In genomic region chr2:109675051-109675450, GRCm38 (mm10) we compare ENCODE assay signal across 12 mouse cellular contexts. TPM values are rescaled to one million over a fixed set of nuclear protein-coding genes. Genes with fewer than 3 reads are reported as not detected.
A peak's percentile ranks its signal among the peaks of the same experiment; 100 is the strongest.
DNase-seq lines count a peak whose midpoint lies in the region; ATAC-seq lines count a peak whose summit lies in the region.
"Had no signal": no experiment of that assay in that cellular context is flagged by ENCODE, and none has a peak within 500 bp of the region (broad histone marks: within the 10 kb centered on the region; RNA-seq: fewer than 3 reads in every experiment).

No protein-coding gene starts in this region.

- WGBS in forebrain, embryonic 13.5 days: 6% methylated on average over 11 of the region's 11 CpGs
- WGBS in hindbrain, embryonic 16.5 days: 6% methylated on average over 11 of the region's 11 CpGs
- 9% methylated on average over 11 of the region's 11 CpGs for WGBS in neural tube, embryonic 14.5 days
- 9% methylated on average over 11 of the region's 11 CpGs for WGBS in heart, embryonic 12.5 days

- peak; percentile 24 for DNase-seq in retina, postnatal 1 day
- no peak for DNase-seq in retina, embryonic 14.5 days (ENCODE audit: low spot score)
- DNase-seq in left cerebral cortex, postnatal 10 days (ENCODE audit: extremely low spot score in 1 of 2, low spot score in 2 of 2): no peak
- no peak for DNase-seq in heart, postnatal 4 days
- DNase-seq: gastrocnemius, adult 2 months had no signal

- intact Hi-C loops in left cerebral cortex, postnatal 10 days (cut with DNase I): loop anchor here (10.0 kb wide), 1 partner anchor 400 kb away; no protein-coding TSS in a partner anchor

- no peaks in the 10 kb centered on the region for H3K36me3 ChIP-seq in forebrain, embryonic 13.5 days (ENCODE audit: poor library complexity, severe bottlenecking)
- H3K36me3 ChIP-seq in hindbrain, embryonic 16.5 days (ENCODE audit: control insufficient read depth, insufficient read depth, low read length): no peaks in the 10 kb centered on the region
- no peaks in the 10 kb centered on the region for H3K36me3 ChIP-seq in neural tube, embryonic 14.5 days (ENCODE audit: control insufficient read depth, insufficient read depth, low read length)
- no peaks in the 10 kb centered on the region for H3K36me3 ChIP-seq in heart, embryonic 12.5 days
- H3K36me3 ChIP-seq: limb, embryonic 13.5 days; lung, embryonic 15.5 days had no signal

- peak overlapping the region; percentile 96 for H3K4me2 ChIP-seq in forebrain, embryonic 13.5 days
- H3K4me2 ChIP-seq in hindbrain, embryonic 16.5 days (ENCODE audit: low read length): peak overlapping the region; percentile 98
- peak overlapping the region; percentile 83; the same call in 1 of the 2 replicates for H3K4me2 ChIP-seq in neural tube, embryonic 14.5 days (ENCODE audit: low read depth, low read length)
- no peak overlapping the region for H3K4me2 ChIP-seq in heart, embryonic 12.5 days

- H3K27me3 ChIP-seq in forebrain, embryonic 13.5 days: peaks cover 68% of the 10 kb centered on the region
- peaks cover 12% of the 10 kb centered on the region for H3K27me3 ChIP-seq in hindbrain, embryonic 16.5 days (replicated peaks; ENCODE audit: control insufficient read depth, insufficient read depth, low read length)
- peaks cover 34% of the 10 kb centered on the region for H3K27me3 ChIP-seq in neural tube, embryonic 14.5 days (ENCODE audit: control insufficient read depth, insufficient read depth, low read length)
- peaks cover 60% of the 10 kb centered on the region for H3K27me3 ChIP-seq in heart, embryonic 12.5 days (replicated peaks)

- H3K27ac ChIP-seq in forebrain, embryonic 13.5 days: no peak overlapping the region
- no peak overlapping the region for H3K27ac ChIP-seq in hindbrain, embryonic 16.5 days (ENCODE audit: low read depth, low read length)
- no peak overlapping the region for H3K27ac ChIP-seq in neural tube, embryonic 14.5 days (ENCODE audit: low read depth, low read length)
- H3K27ac ChIP-seq in heart, embryonic 12.5 days (ENCODE audit: poor library complexity, severe bottlenecking): no peak overlapping the region
- H3K27ac ChIP-seq: gastrocnemius, adult 2 months; limb, embryonic 13.5 days; lung, embryonic 15.5 days; stomach, postnatal 0 days had no signal

- H3K4me3 ChIP-seq in forebrain, embryonic 13.5 days: no peak overlapping the region
- H3K4me3 ChIP-seq in hindbrain, embryonic 16.5 days (ENCODE audit: low read length): peak overlapping the region; percentile 54
- H3K4me3 ChIP-seq in neural tube, embryonic 14.5 days (ENCODE audit: low read depth, low read length): 0 out of 2 replicates have a peak overlapping the region, but pooled peaks have one; percentile 58
- H3K4me3 ChIP-seq in heart, embryonic 12.5 days: no peak overlapping the region
- H3K4me3 ChIP-seq: gastrocnemius, adult 2 months; lung, embryonic 15.5 days had no signal

- no peak overlapping the region for H3K9ac ChIP-seq in forebrain, embryonic 13.5 days
- H3K9ac ChIP-seq in hindbrain, embryonic 16.5 days (ENCODE audit: low read depth, low read length): no peak overlapping the region
- H3K9ac ChIP-seq in neural tube, embryonic 14.5 days (replicated peaks; ENCODE audit: low read depth, low read length): no peak overlapping the region
- H3K9ac ChIP-seq in heart, embryonic 12.5 days: no peak overlapping the region
- H3K9ac ChIP-seq: limb, embryonic 13.5 days; lung, embryonic 15.5 days had no signal

- H3K4me1 ChIP-seq in forebrain, embryonic 13.5 days: peaks cover 41% of the 10 kb centered on the region
- peaks cover 18% of the 10 kb centered on the region for H3K4me1 ChIP-seq in hindbrain, embryonic 16.5 days (ENCODE audit: control insufficient read depth, insufficient read depth, low read depth, low read length)
- peaks cover 6% of the 10 kb centered on the region; the same call in 1 of the 2 replicates for H3K4me1 ChIP-seq in neural tube, embryonic 14.5 days (ENCODE audit: control insufficient read depth, insufficient read depth, low read length)
- peaks cover 30% of the 10 kb centered on the region for H3K4me1 ChIP-seq in heart, embryonic 12.5 days (replicated peaks)

- H3K9me3 ChIP-seq in forebrain, embryonic 13.5 days (replicated peaks): no peaks in the 10 kb centered on the region
- no peaks in the 10 kb centered on the region for H3K9me3 ChIP-seq in hindbrain, embryonic 16.5 days (ENCODE audit: control insufficient read depth, low read length)
- no peaks in the 10 kb centered on the region for H3K9me3 ChIP-seq in neural tube, embryonic 14.5 days (ENCODE audit: control insufficient read depth, low read length)
- H3K9me3 ChIP-seq in heart, embryonic 12.5 days (replicated peaks): no peaks in the 10 kb centered on the region
- H3K9me3 ChIP-seq: limb, embryonic 13.5 days; lung, embryonic 15.5 days had no signal

- no peak for ATAC-seq in forebrain, embryonic 13.5 days
- ATAC-seq in hindbrain, embryonic 16.5 days: no peak
- ATAC-seq in neural tube, embryonic 14.5 days (ENCODE audit: low read depth): no peak
- ATAC-seq in heart, embryonic 12.5 days (ENCODE audit: insufficient number of reproducible peaks, low FRiP score): no peak

RNA-seq across cellular contexts. Expression of gene Bdnf, which starts 0.6 kb away (rescaled TPM):
- 0.74 and 1.2 TPM in 2 replicates for polyA plus RNA-seq in forebrain, embryonic 13.5 days (2015; fragmentation: Nextera tagmentation; extraction: Ambion mirVana)
- 5.9 and 7.3 TPM in 2 replicates for polyA plus RNA-seq in hindbrain, embryonic 16.5 days (2015; fragmentation: Nextera tagmentation; extraction: Ambion mirVana)
- polyA plus RNA-seq in neural tube, embryonic 14.5 days (2014; fragmentation: Nextera tagmentation; extraction: Ambion mirVana): 5.0 and 5.7 TPM in 2 replicates
- total RNA-seq in left cerebral cortex, postnatal 10 days (2021): 10 to 100 TPM; 11.7 to 11.8 TPM
- total RNA-seq in heart, postnatal 4 days (2021): under 1 TPM; 0.47 to 0.67 TPM
- 1.2 TPM in 2 replicates for polyA plus RNA-seq in heart, embryonic 12.5 days (2016; fragmentation: Nextera tagmentation; extraction: Ambion mirVana)

Comparison
In these comparisons a context has a peak if more than half of its experiments do, and no peak if none do; other contexts are left out.
1. H3K4me3 ChIP-seq: peak in hindbrain, embryonic 16.5 days (single experiment) and neural tube, embryonic 14.5 days (single experiment); none in forebrain, embryonic 13.5 days (single experiment) and heart, embryonic 12.5 days (single experiment).